Mouse (Mus musculus): ENCODE measurements at regions not wholly inside any gene's neighbourhood (a gene's known extent, or its start where the extent isn't known, plus 50 kb on each side); places are given as distances from the start of the nearest gene placed in this dataset.

DNA sequence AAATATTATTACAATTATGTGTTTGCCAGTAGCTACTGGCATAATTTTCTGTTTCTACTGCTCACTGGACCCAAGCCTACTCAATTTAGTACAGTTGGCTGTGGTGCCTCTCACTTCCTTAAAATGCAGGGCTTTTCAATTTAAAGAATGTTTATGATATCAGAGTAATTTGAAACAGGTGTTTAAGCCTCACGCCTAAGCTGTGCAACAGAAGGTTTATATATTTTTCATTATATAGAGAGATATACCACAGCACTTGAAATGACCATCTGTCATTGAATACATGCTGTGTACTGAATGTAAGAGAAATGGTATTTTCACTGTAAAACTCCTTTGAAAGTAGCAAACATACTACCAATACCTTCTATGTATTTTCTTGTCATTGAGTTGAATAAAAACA is 376.8 kb downstream of the Otol1 start:
- DNase-seq (ENCODE audit: low spot score), result no peak

DNA sequence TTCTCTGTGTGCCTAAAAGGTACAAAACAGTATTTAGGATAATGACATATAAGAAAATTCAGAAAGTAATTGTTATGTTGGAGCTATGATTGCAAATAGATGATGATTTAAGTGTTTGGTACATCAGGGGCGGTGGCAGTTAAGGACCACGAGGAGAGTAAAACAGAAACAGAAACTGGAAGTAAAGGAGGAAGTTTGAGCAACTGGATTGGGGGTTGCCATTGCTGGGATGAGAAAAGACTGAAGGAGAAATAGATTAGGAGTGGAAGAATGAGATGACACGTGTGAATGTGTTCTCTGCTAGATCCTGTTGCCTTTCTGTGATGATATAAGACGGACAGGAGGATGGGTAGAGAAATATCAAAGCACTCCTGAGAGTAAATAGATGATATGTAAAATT is 378.5 kb downstream of the Otol1 start:
- no peak for DNase-seq (ENCODE audit: low spot score)

DNA sequence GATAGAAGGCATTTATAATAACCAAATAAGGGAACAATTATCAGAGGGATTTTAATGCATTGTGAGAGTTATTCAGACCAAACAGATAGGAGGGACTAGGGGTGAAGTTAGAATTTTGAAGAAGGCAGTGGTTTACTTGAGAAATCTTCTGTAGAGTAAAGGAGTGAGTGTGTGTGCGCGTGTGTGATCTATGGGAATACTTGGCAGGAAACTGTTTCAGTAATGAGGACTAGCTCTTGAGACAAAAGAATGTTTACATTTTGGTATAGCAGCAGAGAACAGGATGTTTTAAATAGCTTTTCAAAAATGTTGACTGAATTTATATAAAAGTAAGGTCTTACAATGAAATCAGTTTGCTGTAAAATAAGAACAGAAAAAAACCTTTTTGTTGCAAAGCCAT is 393.8 kb downstream of the Otol1 start:
- DNase-seq (ENCODE audit: low spot score), result no peak

DNA sequence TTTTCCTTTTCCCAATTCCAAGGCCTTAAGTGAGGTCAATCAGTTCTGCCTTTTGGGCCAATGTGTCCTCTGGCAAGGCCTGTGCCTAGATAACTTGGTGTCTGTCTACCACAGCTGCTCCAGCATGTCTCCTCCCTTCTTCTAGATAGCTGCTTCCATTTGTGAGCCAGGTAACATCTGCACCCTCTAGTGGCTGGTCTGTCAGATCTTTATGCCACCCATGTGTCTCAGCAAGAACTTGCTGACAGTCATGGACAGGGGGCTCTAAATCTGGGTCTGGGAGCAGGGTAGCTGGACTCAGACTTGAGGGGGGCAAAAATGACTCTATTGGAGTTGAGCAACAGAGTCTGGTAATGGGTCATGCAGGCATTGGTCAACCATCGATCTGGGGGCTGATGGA is 399.2 kb downstream of the Otol1 start:
- no peak for DNase-seq (ENCODE audit: low spot score)

DNA sequence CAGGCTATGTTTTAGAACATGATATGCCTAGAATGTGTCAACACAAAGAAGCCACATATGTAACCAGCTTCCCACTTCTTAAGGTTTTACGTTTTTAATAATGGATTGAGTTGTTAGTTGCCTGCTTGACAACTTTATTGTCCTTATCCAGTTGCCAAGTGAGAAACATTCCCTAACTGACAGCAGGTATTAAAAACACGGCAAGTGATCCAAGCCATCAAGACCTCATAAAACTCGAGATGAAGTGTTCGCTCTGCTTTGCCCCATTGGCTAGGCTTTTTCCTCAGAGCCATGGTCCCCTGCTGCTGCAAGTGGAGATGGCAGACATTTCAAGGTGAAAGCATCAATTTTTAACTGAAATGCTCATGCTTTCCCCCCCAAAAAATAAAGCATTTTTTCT is 410.9 kb downstream of the Otol1 start:
- no peak for DNase-seq (ENCODE audit: low spot score)

DNA sequence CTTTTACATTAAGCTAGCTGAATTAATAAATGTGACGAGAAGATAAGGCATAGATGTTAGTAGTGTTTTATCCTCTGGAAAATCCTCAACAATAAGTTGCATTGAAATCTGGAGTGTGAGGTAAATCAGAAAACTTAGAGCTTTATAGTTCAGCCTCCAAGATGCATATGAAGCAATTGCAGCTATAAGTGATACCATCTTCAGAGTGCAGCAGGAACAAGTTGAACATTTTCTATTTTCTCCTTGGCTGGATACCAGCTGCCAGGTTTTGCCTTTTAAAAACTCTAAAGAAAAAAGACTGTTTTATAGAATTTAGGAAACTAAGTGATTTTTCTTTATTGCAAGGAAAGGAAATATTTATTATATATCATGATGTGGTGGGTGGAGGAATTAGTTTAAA is 414.6 kb downstream of the Otol1 start:
- DNase-seq (ENCODE audit: low spot score), result peak; percentile 24

DNA sequence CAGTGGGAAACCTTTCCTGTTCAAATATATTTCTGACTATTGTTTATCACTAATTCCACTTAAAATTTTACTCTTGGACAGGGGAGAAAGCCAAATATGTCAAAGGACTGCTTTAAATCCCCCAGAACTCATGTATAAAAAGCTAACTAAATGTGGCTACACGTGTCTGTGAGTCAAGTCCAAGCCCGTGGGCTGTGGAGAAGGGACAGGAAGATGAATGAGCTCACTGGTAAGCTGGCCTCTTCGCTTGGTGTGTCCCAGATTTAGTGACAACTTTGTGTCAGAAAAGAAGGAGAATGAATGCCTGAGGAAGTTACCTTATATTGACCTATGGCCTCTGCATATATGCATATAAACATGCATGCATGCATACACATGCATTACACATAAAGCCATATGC is 415.3 kb downstream of the Otol1 start:
- DNase-seq (ENCODE audit: low spot score), result no peak

DNA sequence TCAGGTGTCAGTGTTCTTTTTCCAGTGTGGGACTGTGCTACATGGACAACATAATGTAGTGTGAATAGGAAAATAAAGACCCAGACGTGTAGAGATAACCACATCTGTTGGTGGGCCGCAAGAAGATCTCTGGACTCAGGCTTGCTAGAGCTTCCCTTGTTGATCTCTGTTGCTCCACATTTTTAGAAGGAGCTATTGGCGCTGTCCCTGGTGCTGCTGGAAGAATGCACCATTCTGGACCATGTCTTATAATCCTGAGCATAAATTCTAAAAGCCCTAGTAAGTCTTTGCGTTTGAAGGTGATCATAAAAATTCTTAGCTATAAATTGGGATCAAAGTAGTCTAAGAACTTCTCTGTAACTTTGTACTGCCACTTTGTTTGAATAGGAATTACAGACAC is 429.3 kb downstream of the Otol1 start:
- no peak for DNase-seq (ENCODE audit: low spot score)

DNA sequence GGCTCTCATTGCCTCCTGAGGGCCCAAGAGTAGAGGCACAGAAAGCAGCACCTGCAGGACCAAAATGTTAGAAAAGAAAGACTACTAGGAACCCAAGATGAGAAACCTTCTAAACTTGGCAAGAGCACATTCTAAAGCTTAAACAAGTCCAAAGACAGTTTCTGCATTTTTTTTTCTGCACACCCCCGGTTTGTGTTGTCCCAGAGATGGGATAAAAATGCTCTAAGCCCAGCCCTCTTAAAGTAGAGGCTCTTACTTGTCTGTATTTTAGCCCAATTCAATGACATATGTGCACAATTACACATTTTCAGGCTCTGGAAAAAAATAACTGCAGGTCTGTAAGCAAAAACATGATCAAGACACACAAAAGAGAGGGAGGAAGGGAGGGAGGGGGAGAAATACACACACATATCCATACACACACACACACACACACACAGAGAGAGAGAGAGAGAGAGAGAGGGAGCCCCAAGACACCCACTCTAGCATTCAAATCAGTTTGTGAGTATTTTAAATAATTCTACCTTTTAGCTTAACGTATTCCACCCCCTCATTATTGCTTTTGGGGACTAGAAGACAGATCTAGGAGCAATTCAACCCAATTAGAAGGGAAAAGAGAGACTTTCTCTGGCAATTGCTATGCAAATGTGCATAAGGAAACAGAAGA is 449.9 kb downstream of the Otol1 start:
- DNase-seq (ENCODE audit: low spot score), result peak; percentile 4

DNA sequence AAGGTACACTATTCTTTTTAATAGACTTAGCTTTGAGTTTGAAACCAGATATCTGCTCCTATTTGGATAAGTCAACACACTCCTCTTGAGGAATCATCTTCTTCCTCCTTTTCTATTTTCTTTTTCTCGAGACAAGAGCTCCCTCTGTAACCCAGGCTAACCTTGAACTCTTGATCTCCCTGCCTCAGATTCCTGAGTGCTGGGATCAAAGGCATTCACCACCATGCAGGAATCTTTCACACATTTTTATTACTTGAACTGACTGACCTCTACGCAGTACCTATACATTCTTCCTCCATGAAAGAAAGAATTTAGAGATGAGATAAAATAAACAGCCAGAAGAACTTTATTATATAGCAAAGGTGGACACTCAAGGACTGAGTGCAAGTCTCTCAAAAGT is 453.4 kb downstream of the Otol1 start:
- no peak for DNase-seq (ENCODE audit: low spot score)

DNA sequence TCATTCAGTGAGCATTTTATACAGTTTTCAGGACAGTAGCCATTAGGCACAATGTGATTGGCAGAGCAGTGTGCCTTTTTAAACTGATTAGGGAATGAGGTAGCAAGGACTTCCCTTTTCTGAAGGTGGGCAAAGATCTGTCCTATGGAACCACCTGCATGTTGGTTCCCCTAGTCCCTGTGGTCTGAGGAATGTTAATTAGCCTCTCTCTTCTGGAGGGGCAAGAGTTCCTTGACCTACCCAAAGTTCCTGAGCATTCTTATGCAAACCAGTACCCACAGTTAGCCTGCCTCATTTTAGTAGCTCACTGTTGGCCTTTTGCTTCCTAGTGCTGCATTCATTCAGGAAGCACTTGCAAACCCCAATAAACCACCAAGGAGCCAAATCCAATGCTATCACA is 455.8 kb downstream of the Otol1 start:
- DNase-seq (ENCODE audit: low spot score), result no peak

DNA sequence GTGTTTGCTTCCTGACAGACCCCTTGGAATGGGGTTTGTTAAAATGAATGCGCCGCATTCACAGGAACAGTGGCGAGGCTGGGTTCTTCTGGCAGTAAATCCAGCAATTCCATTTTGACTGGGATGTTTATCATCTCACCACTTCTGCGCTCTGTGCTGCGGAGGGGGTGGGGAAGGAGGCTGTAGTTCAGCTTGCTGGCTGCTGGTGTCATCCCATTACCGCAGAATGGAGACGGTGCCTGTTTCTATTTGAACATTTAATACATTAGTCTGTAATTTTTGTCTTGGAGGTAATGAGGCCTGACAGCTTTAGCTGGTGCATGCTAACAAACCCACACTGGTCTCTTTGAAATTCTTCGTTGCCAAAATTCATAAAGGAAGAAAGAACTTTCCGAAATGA is 475.1 kb downstream of the Otol1 start:
- DNase-seq (ENCODE audit: low spot score), result peak; percentile 28

DNA sequence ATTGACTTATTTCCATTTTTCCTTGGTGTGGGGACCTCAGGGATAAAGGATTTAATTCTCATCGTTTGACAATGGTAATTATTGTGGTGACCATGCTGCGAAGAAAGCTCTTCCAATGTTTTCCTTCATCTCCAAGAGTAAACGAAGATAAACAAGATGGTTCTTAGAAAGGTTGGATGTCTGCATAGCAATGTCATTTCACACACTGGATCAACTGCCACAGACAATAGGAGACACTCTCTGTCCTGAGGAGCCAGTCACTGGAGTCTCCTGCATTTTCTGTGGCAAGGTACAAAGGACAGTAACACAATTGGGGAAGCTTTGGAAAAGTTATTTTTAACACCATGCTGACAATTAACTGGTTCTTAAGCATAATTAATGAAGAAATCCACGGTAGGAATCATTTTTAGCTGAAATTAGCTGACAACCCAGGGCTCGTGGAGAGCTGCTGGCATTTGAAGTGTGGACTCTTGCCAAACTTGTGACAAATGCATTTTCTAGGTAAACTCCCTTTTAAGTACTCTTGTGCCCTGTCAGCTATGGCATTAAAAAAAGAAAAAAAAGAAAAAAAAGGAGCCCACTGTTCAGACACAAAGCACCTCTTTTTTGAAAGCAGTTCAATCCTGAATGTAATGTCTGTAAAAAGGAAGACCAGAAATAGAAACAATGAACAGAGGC is 475.8 kb downstream of the Otol1 start:
- no peak for DNase-seq (ENCODE audit: low spot score)

DNA sequence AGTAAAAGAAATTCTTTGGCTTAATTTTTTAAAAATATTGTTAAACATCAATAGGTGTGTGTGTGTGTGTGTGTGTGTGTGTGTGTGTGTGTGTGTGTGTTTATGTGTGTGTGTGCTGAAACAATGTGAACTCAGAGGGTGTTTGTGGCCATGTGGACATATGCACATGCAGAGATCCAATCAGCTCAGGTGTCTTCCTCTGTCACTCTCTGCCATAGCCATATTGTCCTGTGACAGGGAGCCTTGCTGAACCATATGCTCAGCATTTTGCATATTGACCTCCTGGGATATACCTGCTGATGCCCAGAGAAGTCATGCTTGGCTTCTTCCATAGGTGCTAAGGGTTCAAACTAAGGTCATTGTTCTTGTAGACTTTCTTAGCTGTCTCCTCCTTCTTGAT is 489.0 kb downstream of the Otol1 start:
- DNase-seq (ENCODE audit: low spot score), result no peak

DNA sequence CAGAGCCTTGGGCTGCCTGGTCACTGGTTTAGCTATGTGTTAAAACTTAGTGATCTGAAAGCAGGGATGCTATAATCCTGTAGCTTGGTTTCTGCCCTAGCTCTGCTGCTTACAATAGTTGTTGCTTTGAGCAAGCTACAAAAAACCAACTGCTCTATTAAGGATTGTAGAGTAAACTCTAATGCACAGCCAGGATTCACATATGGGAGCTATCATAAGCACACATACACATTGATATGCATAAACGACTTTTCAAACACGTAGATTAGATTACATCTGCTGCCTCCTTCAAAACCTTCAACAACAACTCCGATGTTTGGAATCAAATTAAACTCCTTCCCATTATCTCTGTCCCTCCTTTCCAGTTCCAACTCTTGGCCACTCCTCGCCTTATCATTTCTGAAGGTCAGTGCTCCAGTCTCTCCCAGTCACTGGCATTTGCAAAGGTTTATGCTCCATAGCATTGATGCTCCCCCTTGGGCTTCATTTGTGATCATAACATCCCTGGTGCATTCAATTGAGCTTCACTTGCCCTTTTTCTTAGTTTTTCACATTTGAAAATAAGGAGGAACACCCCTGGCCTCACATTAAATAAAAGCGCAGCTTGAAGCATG is 492.9 kb downstream of the Otol1 start:
- no peak for DNase-seq (ENCODE audit: low spot score)

DNA sequence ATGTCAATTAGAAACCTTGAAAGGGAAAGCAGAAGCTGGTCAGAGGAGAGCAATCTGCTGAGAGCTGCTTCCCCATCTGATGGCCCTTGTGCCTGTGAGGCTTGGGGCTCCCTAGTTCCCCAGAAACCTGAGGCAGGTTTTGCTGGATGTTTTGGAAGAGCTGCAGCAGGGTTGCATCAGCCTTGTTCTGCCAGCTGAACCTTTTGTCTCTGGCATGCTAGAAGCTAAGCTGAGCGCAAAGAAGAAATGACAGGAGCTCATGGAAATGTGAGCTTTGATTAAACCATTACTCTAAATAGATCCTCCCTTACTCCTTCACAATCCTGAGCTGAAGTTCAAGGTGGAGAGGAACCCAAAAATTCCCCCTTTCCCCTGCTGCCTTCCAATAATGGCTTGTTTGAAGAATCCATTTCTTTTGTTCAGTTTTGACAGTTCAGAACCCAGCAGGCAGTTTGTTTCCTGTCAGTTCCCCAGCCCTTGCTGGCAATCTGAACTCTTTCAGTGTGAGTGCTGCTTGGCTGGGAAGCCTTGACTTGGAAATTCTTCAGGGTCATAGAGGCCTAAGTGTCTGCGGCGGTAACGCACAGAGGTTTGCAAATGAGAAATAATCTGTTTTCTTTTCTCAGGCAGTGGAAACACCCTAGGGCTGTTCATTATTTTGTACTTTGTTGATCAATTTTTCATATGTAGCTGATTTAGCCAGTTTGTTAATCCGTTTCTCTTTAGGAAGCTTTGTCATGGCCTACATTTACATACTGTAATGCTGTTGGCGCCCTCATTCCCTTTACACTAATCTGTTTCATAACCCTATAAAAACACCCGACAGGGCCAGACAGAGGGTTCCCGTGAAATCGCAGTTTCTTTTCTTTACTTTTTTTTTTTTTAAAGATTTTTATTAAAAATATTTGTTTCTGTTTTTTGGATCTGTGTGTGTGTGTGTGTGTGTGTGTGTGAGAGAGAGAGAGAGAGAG is 493.9 kb downstream of the Otol1 start:
- peak; percentile 19 for DNase-seq (ENCODE audit: low spot score)

DNA sequence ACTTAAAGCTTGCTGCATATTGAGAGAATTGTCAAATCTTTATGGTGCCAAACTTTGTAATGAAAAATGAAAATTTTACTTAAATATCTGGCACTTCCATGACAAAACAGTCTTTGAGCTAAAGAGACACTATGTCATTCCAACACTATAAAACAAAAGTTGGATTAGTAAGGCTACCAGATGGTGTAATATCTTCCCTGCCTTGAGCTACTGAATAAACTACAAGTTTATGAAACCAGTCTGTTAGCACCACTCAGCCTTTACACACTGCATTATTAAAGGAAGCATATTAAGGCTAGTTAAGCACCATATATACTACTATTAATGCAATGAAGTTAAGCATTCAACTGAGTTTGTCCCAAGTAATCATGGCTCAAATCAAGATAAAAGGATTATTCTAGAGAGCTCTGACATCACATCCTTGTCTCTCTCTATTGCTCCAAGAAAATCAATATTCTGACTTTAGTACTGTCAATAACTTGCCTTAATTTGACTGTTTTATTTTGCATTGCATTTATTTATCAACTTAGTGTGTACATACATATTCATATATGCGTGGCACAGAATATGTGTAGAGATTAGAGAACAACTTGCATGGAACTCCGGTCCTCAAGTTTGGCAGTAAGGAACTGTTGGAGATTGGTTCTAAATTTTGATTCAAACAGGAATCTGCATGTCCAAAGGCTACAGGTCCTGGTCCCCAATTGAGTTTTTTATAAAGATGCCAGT is 526.3 kb downstream of the Otol1 start:
- DNase-seq (ENCODE audit: low spot score), result no peak

DNA sequence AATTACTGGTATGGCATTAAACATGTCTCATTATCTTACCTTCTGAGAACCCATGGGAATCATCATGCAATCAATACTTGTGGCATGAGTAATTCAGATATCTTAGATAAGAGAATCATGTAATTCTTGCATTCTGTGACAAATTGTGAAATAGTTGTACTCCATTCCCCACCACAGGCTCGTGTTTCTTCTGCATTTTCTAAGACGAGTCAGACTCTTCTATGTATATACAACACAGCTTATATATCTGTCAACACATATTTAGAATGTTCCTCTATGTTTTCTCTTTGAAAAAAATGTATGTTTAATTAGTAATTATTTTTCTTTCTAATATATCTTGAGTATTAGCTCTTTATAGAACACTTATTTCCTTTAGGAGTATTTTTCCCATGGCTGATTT is 527.7 kb downstream of the Otol1 start:
- no peak for DNase-seq (ENCODE audit: low spot score)

DNA sequence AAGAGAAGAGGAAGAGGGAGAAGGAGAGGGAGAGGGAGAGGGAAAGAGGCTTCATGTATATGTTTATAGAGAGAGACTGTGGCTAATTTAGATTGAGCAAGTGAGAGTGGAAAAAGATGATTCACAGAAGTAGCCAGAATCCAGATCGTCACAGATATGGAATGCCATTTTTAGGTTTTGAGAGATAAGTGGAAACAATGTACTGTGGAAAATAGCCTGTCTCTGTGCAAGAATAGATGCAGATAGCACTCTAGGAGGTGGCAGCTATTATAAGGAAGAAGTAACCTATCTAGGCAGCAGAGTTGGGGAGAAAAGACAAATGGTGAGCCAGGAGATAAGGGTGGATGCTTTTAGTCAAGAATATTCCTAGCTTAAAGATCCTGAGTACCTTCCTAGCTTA is 536.5 kb downstream of the Otol1 start:
- DNase-seq (ENCODE audit: low spot score), result peak; percentile 38

DNA sequence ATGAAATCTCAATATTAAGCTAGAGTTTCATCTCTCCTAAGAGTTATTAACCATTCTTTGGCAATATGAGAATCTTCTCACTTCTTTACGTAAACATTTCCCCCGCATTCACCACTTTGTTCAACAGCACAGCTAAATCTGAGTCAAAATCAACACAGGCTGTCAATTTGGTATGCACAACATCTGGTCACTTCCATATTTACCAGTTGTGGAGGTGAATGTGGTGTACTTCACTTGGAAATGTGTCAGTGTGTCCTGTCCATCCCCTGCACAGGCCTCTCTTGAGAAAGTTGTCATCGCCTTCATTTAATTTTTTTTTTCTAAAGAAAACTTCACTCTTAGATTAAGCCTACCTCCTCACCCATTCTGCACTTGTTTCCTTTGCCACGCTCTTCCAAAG is 550.4 kb downstream of the Otol1 start:
- DNase-seq (ENCODE audit: low spot score), result no peak

DNA sequence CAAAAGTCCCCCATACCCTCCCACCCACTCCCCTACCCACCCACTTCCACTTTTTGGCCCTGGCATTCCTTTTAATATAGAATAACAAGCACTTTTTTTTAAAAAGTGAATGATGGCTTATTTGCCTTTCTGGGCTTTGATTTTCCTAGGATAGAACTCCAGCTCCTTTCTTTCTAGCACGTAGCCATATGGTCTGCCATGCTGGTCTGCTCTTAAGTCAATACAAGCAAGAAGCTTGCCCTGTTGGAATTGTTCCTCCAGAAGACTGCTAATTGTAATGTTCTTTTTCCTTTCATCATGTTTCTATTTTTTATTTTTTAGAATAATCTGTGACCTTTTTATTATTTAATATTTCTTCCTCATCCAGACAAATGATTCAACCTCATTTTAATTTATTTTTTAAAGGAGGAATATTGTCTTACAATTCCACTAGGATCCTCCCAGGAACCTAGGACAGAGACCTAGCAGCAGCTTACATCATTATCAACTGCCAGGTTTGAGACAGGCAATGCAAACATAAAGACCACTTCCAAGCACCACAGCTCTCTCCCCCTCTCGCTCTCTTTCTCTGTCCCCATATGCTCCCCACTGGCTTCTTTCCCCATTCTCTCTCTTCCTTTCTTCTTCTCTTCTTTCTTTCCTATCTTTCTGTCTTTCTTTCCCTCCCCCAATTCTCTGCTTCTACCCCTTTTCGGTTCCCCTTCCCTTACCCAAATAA is 558.9 kb downstream of the Otol1 start:
- DNase-seq (ENCODE audit: low spot score), result no peak

All from left cerebral cortex, adult 11 months (tissue).